Mouse (Mus musculus): ENCODE data around the gene Lat. TPM values are rescaled to one million over a fixed set of nuclear protein-coding genes. Genes with fewer than 3 reads are reported as not detected.
"Not testable (repeated sequence)": the region's sequence is repeated elsewhere in the genome, so short reads cannot be mapped to it uniquely, and the experiment has no call there.

The Lat gene
- total RNA-seq, 2 experiments from 2014 or later: 1.2 to 1.9 TPM

GRCm38 (mm10) chr7:126338906-126339305 is 30.5 kb downstream of the Lat start:
- no peak for DNase-seq (ENCODE audit: low spot score in 2 of 2)

GRCm38 (mm10) chr7:126335556-126335955 is 33.8 kb downstream of the Lat start:
- no peak for DNase-seq (ENCODE audit: low spot score in 2 of 2)

DNA sequence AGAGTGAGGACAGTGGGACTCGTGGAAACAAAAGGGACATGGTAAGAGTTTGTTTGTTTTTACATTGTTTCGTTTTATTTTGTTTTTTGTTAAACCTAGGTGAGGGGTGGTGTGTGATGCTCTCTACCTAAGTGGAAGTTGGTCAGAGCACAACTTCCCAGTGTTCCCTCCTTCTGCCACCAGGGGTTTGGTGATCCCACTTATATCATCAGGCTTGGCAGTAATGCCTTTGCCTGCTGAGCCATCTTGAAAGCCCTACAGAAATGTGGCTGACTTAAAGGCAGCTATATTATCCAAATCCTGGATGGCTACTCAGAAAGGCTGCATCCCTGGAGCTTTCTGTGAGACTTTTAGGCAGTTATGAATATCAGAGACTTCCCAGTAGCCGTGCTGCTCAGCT is 36.7 kb downstream of the Lat start:
- DNase-seq (ENCODE audit: low spot score in 2 of 2): no peak

DNA sequence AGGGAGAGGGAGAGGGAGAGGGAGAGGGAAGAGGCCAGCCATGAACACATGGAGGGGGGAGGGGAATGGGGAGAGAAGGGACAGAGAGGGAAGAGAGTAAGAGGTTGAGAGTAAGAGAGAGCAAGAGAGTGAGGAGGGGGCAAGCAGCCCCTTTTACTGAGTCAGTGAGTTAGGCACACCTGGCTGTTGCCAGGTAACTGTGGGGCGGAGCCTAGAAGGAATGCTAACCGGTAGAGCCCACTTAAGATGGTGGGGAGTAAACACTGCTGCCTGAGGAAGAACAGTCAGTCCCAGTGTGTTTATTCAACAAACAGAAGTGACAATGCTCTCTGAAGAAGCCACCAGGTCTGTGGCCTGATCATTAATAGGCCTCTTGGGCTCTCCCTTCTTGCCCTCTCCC is 38.7 kb downstream of the Lat start:
- DNase-seq (ENCODE audit: low spot score in 2 of 2): no peak

DNA sequence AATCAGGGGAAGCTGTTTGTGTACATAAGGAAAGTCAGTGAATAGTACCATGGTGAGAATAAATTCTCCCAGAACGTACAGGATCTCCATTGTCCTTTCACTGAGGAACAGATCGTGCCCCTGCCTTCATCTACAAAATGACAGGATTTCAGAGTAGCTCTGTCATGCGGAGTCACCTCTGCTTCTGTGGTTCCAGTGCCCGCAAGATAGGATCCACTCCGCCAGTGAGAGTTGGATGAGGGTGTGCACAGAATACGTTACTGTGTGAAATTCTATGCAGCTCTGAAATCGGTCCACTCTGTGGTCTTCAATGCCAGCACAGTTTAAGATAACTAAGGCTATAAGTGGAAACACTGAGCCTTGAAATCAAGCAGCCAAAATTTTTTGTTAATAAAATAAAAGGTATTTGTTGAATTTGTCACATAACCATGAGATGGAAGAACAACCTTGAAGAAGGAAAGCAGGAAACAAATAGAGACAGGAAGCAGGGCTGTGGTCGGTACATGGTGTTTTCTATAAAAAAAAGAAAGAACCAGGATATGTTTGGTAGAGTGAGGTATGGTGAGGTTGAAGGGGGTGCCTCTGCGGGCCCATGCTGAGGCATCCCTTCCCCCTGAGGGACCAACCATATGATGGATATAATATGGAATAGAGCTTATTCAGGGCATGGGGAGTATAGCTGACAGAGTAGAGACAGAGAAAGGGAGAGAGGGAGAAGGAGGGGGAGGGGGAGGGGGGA is 39.3 kb downstream of the Lat start:
- no peak for DNase-seq (ENCODE audit: low spot score in 2 of 2)

GRCm38 (mm10) chr7:126328848-126329247 is 40.5 kb downstream of the Lat start:
- DNase-seq (ENCODE audit: low spot score in 2 of 2): not testable (repeated sequence)

- DNase-seq (ENCODE audit: low spot score in 2 of 2): not testable (repeated sequence)
These were observed 43.6 kb downstream of the Lat start for GRCm38 (mm10) chr7:126325576-126326273.

DNA sequence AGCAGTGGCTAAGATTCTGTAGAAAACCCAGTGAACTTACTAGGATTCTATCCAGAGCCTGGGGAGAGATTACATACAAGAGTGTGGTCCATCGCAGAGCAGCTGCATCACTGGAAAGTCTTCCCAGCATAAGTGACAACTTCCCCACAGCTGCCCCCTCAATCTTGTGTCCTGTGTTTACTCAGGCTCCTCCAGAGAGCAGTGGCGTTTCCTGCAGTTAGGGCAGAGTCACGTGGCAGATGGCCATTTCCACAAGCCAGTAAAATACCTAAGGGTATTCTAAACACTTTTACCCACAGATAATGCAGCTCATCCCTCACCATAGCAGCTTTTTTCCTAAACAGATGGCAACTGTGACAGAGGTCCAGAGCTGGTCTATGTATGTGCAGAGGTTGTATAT is 44.6 kb downstream of the Lat start:
- DNase-seq (ENCODE audit: low spot score in 2 of 2): no peak

GRCm38 (mm10) chr7:126323729-126324128 is 45.6 kb downstream of the Lat start:
- peak; percentile 57 to 91 for DNase-seq (ENCODE audit: low spot score in 2 of 2)

GRCm38 (mm10) chr7:126314273-126314672 is 55.1 kb downstream of the Lat start:
- no peak for DNase-seq (ENCODE audit: low spot score in 2 of 2)

Small RNAs within 50 kb of the gene (microRNA-seq; reads per million reads assigned to microRNA genes)
- 0 reads per million in 2 experiments for gene Mir7058

Other genes starting within 250 kb of the Lat start
- gene Xpo6, start 169.1 kb downstream of the Lat start, total RNA-seq (2021): 10 to 100 TPM; 91.2 to 92.6 TPM
- gene Sbk1, start 97.0 kb downstream of the Lat start, total RNA-seq (2021): 10 to 100 TPM; 81.0 to 86.8 TPM
- 10 to 100 TPM; 81.4 to 86.6 TPM for gene Spns1, start 7.9 kb upstream of the Lat start, total RNA-seq (2021)
- 1 to 10 TPM; 6.0 to 6.9 TPM for gene Nfatc2ip, start 27.2 kb upstream of the Lat start, total RNA-seq (2021)
- gene Cd19, start 45.3 kb upstream of the Lat start, total RNA-seq (2021): not detected
- gene Rabep2, start 59.2 kb upstream of the Lat start, total RNA-seq (2021): 10 to 100 TPM; 14.2 to 15.2 TPM
- 1 to 10 TPM; 1.0 TPM for gene Atp2a1, start 93.5 kb upstream of the Lat start, total RNA-seq (2021)
- gene Sh2b1, start 105.9 kb upstream of the Lat start, total RNA-seq (2021): 10 to 100 TPM; 75.0 to 76.4 TPM
- gene Tufm, start 117.8 kb upstream of the Lat start, total RNA-seq (2021): 10 to 100 TPM; 78.7 to 84.1 TPM
- gene Atxn2l, start 133.9 kb upstream of the Lat start, total RNA-seq (2021): 100 to 1,000 TPM; 116 to 121 TPM
- 100 to 1,000 TPM; 180 to 184 TPM for gene Eif3c, start 196.8 kb upstream of the Lat start, total RNA-seq (2021)
- under 1 TPM; 0.62 to 0.94 TPM for gene Apobr, start 215.4 kb upstream of the Lat start, total RNA-seq (2021)
- gene Cln3, start 216.2 kb upstream of the Lat start, total RNA-seq (2021): 10 to 100 TPM; 27.5 to 32.1 TPM
- gene Il27, start 225.4 kb upstream of the Lat start, total RNA-seq (2021): not detected